Mouse (Mus musculus) spleen, postnatal 36 days (tissue): ENCODE measurements around the gene Gpr146.
"Not testable (repeated sequence)": the region's sequence is repeated elsewhere in the genome, so short reads cannot be mapped to it uniquely, and the experiment has no call there.

Experiments used
- DNase-seq, 2 experiments: peaks; one replicate each; pipeline ENCODE4 v3.0.0; 2022; ENCODE audit warnings: low spot score in 2 of 2, mixed read lengths in 1 of 2

Gene Gpr146

GRCm38 (mm10) chr5:139377468-139378270, at the start of gene Gpr146:
TSS of gene Gpr146 (plus strand) at chr5:139377697.
- DNase-seq = peak; percentile 62 to 79

DNA sequence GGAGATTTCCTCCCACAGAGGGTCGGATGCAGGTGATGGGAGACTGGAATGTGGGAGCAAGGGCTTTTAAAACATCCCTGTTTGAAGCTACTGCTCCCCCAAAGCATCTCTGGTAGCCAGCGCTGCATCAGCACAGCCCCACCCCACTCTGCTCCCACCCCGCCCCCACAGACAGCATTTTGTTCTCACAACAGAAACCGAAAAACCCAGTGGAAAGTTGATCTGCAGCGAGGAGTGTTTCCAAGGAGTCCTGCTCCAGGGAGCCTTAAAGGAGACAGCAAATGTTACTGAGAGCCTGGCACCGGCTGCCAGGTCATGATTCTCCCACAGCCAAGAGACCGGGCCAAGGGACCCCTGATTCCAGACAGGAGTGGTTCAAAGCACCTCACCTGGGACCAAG, 46.7 kb upstream of the Gpr146 start:
- no peak for DNase-seq

DNA sequence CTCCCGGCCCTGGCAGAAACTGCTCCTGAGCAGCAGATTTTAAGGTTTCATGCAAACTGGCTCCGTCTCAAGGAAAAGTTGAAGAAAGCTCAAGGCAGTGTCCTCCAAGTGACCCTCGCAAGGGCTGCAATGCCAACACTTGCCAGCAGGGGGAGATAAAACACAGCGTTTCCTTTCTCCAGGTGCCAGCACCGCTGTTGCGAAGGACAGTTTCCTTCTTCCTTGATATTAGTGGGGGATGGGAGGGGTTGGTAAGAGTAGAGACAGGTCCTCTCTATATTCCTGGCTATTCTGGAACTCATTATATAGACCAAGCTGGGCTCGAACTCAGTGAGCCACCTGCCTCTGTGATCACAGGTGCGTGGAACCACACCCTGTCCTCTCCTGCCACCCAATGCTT, 45.8 kb upstream of the Gpr146 start:
- peak; percentile 34 to 57 for DNase-seq

DNA sequence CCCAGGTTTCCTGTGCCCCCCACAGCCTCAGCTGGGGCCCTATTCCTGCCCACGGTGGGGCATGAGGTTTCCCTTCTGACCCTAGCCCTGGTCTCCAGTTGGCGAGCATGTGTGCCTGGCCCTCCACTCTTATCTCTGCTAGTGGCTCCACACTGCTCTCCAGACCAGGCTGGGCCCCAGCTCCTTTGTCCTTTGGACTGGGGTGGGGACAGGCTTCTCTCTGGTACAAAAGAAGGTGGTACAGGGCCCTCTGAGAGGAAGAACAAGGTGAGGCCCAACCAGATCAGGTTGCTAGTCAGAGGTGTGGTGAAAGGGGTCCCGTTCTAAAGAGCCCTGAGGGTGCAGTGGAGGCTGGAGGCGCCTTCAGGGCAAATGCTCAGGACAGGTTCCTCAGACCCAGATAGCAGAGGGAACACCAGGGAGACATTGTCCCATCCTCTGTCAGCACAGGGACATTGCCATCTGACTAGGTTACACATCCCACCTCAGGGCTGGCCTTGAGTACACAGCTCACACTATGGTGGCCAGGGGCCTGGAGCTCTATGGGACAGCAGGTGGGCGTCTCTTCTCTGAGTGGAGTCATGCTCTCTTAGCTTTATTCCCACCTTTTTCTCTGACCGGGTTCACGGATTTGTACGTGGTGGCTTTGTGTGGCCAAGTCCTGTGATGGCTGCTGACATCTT, 44.8 kb upstream of the Gpr146 start:
- no peak for DNase-seq

- DNase-seq = no peak
Observed at GRCm38 (mm10) chr5:139333301-139334013, 44.0 kb upstream of the Gpr146 start.

GRCm38 (mm10) chr5:139334394-139334793, 43.1 kb upstream of the Gpr146 start:
- DNase-seq = not testable (repeated sequence)

DNA sequence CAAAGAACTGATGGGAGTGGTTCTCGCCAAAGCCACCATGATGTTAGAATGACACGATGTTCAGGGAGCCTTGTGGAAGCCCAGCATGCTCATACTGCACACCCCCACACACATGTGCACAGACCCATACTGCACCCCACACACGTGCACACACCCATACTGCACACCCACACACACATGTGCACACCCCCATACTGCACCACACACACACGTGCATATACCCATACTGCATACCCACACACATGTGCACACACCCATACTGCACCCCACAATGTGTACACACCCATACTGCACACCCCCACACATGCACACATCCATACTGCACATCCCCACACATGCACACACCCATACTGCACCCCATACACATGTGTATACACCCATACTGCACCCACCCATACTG, 41.9 kb upstream of the Gpr146 start:
- no peak for DNase-seq

DNA sequence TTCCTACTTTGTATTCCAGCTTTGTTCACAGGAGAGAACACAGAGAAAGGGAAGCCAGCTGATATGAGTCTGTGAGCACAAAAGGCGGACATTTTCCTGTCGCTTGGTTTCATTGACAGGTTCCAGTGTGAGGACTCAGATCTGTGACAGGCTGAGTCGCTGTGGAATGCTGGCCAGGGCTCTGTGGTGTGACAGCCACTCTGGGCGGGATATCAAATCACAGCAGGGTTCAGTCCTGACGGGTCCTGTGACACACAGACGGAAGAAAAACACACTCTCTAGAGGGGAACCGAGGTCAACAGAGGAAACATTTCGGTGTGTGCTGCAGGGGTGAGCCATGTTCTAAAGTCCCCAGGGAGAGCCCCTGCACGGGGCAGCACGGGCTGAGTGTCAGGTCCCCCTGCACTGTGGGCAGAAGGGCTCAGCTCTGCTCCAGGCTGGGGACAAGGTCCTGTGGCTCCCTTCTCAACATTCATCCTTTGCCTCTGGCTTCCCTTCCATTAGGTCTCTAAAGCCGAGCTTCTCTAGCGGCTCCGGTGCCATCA, 39.6 kb upstream of the Gpr146 start:
- DNase-seq = no peak

- DNase-seq = no peak
Observed at GRCm38 (mm10) chr5:139338403-139338802, 39.1 kb upstream of the Gpr146 start.

GRCm38 (mm10) chr5:139338891-139339290, 38.6 kb upstream of the Gpr146 start:
- DNase-seq = no peak

DNA sequence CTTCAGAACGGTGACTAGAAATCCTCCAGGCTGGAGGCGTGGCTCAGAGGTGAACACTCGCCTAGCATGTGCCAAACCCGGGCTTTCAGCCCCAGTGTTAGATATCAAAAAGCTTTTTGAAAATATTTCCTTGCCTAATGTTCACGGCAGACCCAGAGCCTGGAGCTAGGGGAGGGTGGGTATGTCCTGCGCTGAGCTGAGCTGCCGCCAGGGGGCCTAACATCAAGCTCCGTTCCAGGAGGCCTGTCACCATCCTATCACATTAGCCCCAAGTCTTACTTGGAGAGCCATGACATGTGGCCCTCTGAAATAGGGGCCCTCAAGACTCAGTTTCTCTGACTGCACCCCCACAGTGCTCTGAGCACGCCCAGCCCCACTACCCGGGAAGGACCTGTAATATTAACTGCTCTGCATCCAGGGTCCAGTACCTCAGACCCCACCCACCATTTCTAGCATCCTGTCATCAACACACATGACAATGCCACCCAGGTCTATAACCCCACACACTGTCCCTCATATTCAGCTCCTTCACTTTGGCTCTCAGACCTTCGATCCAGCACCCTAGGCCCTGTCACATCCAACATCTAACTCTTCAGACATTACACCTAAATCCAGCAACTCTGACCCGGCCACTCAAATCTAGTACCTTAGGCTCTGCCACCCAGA, 33.3 kb upstream of the Gpr146 start:
- peak; percentile 60 to 69 for DNase-seq

- peak; percentile 92 to 94 for DNase-seq
Observed at GRCm38 (mm10) chr5:139344687-139345363, 32.7 kb upstream of the Gpr146 start.

DNA sequence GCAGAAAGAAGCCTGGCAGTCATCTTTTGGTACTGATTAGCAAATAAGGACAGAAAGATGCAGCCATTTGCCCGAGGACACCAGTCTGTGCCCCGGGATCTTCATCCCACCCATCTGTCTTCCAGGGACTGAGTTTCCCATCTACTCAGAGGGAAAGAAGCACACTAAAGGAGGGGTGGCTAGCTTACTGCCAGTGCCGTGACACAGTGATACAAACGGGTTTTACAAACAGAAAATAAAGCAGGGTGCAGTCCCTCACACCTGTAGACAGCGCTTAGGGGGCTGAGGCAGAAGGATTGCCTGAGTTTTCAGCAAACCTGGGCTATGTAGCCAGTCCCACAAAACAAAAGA, 32.2 kb upstream of the Gpr146 start:
- no peak for DNase-seq

DNA sequence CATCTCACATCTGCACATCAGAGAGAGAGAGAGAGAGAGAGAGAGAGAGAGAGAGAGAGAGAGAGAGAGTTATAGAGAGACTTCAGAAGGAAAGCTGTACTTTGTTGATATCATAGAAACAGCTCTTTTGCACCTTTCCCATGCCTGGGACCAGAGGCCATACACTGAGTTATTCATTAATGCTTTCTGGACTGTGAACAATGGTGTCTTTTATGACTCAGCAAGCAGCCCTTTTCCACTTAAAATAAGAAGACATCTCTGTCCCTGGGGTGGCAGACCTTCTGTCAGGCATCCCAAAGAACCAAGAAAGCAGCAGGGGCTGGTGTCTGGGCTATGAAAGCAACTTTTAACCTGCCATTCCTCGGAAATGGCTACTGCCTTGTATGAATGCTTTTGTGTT, 30.3 kb upstream of the Gpr146 start:
- no peak for DNase-seq

DNA sequence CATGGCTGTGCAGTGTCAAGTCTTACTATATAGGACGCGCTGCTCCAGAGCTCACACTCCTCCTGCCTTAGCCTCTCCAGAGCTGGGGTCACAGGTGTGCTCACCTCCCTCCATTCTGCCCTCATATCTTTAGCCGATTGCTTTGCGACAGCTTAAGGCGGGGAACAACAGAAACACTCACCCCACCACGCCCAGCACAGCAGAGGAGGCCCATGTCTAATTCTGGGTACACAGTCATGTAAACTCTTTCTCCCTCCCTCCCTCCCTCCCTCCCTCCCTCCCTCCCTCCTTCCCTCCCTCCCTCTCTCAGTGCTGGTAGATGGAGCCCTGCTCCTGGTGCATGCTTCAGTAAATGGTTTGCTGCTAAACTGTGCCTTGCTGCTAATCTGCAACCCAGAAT, 27.8 kb upstream of the Gpr146 start:
- no peak for DNase-seq

GRCm38 (mm10) chr5:139351134-139351533, 26.4 kb upstream of the Gpr146 start, which contains the start of gene Cox19:
TSS of gene Cox19 (minus strand) at chr5:139351418.
- DNase-seq = no peak

- DNase-seq = no peak
Observed at GRCm38 (mm10) chr5:139351628-139352027, 25.9 kb upstream of the Gpr146 start.

DNA sequence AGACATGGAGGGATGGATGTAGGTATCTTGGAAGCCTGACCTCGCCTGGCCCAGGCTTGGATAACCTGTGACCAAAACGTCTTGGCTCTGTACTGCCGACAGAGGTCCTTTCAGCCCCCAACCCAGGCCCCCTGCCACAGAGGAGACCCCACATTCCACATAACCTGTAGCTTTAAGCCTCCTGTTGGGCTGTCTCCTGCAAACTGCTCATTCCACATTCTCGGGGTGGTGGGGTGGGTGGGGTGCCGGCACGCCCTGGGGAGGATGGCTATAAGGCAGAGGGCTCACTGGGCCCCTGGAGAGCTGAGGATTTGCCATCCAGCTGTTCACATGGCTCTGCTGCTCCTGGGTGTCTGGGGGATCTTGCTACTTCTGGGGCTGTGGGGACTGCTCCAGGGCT, 25.2 kb upstream of the Gpr146 start, which contains the start of gene Cyp2w1:
Gene Cyp2w1 (plus strand): TSS at position 301 of the 400 bp plus-strand sequence.
- no peak for DNase-seq

DNA sequence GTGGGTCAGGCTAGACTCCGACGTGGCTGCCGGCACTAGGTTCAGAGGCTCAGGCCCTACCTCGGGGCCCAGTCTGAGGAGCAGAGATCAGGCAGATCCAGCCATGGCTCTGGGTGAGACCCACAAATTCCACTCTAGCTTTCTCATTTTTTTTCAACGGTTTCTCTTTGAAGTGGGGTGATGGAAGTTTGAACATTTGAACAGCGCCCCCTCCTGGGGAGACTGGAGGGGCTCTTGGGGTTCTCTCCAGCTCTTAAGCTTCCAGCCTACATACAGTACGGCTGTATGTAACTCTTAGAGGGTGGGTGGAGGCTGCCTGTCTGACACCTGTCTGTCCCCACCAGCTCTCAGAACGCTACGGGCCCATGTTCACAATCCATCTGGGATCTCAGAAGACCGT, 24.0 kb upstream of the Gpr146 start:
- no peak for DNase-seq

DNA sequence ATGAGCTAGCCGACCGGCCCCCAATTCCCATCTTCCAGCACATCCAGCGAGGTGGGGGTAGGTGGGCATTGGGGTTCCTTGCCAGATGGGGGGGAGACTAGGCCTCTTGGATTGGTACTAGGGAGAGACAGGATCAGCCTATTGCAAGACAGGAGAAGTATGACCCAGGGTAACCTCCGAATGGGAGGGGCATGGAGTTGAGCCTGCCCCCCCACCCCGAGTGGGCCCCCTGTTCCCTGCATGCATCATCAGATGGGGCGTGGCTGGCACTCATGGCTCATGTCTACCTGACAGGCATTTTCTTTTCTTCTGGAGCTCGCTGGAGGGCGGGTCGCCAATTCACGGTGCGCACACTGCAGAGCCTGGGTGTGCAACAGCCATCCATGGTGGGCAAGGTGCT, 23.6 kb upstream of the Gpr146 start:
- no peak for DNase-seq

GRCm38 (mm10) chr5:139355235-139355772, 22.2 kb upstream of the Gpr146 start:
- peak; percentile 53 to 62 for DNase-seq
